Mouse (Mus musculus) heart, postnatal 0 days (tissue): ENCODE measurements around the gene Colgalt1. TPM values are rescaled to one million over a fixed set of nuclear protein-coding genes. Genes with fewer than 3 reads are reported as not detected.

Experiments
- ATAC-seq: fragments of 200-750 bp; cut with Nextera tagmentation; 2 replicates; pipeline ENCODE4 v1.8.0; 2017; ENCODE audit warnings: low read depth, moderate number of reproducible peaks, moderate library complexity; ENCODE audit not compliant: insufficient read depth
- DNase-seq: peaks from one replicate; pipeline ENCODE4 v3.0.0-alpha.2; 2016; ENCODE audit warnings: low spot score
- H3K27ac ChIP-seq: fragments of 300-500 bp; sonication (generic); 2 replicates; pipeline ENCODE4 v1.5.1; 2014; ENCODE audit warnings: low read depth, mild to moderate bottlenecking
- H3K27me3 ChIP-seq: fragments of 300-500 bp; sonication (generic); 2 replicates; pipeline ENCODE4 v1.6.1; 2014; ENCODE audit warnings: low read length, mixed read lengths; ENCODE audit not compliant: control insufficient read depth, insufficient read depth
- H3K36me3 ChIP-seq: fragments of 300-500 bp; sonication (generic); replicated peaks from 2 replicates; pipeline ENCODE4 v1.6.1; 2014; ENCODE audit warnings: low read length, mixed read lengths; ENCODE audit not compliant: control insufficient read depth, insufficient read depth
- H3K4me1 ChIP-seq: fragments of 300-500 bp; sonication (generic); 2 replicates; pipeline ENCODE4 v1.6.1; 2014; ENCODE audit warnings: antibody characterized with exemption; ENCODE audit not compliant: control insufficient read depth, insufficient read depth
- H3K4me2 ChIP-seq: fragments of 300-500 bp; sonication (generic); 2 replicates; pipeline ENCODE4 v1.6.1; 2014; ENCODE audit warnings: low read depth, mild to moderate bottlenecking, low read length, moderate library complexity
- H3K4me3 ChIP-seq: fragments of 300-500 bp; sonication (generic); 2 replicates; pipeline ENCODE4 v1.5.1; 2014; ENCODE audit warnings: low read depth, low read length
- H3K9ac ChIP-seq: fragments of 300-500 bp; sonication (generic); replicated peaks from 2 replicates; pipeline ENCODE4 v1.6.1; 2014; ENCODE audit warnings: low read depth, low read length, mixed read lengths
- H3K9me3 ChIP-seq: fragments of 300-500 bp; sonication (generic); replicated peaks from 2 replicates; pipeline ENCODE4 v1.6.1; 2016; ENCODE audit warnings: low read length; ENCODE audit not compliant: control insufficient read depth
- CTCF ChIP-seq: IDR thresholded peaks from 2 replicates; pipeline ENCODE4 v1.5.1; 2016; ENCODE audit warnings: antibody characterized with exemption, control low read depth, low read depth
- EP300 ChIP-seq: IDR thresholded peaks from 2 replicates; pipeline ENCODE4 v1.6.1; 2016; ENCODE audit warnings: antibody characterized with exemption, low read depth
- WGBS: fragments of 180-500 bp; shearing (Covaris S2); extraction: QIAGEN DNeasy Blood & Tissue Kit; methylation state at CpG from one replicate; pipeline ENCODE4 v1.1.7; 2014; 5-methylcytosine and 5-hydroxymethylcytosine counted together
- polyA plus RNA-seq: library from polyadenylated mRNA; unstranded; fragments of >200 nt; fragmentation: Nextera tagmentation; extraction: Ambion mirVana; gene quantifications from 2 replicates; pipeline ENCODE4 v1.2.1, GENCODE M21; 2015
- total RNA-seq: library from RNA; depleted of rRNA; stranded (reverse); fragments of >200 nt; gene quantifications from 2 replicates; pipeline ENCODE4 v1.2.3, GENCODE M21; 2014; ENCODE audit warnings: low replicate concordance

The Colgalt1 gene
- total and polyA plus RNA-seq, 2 experiments from 2014 or later = 32.7 to 108 TPM

DNA sequence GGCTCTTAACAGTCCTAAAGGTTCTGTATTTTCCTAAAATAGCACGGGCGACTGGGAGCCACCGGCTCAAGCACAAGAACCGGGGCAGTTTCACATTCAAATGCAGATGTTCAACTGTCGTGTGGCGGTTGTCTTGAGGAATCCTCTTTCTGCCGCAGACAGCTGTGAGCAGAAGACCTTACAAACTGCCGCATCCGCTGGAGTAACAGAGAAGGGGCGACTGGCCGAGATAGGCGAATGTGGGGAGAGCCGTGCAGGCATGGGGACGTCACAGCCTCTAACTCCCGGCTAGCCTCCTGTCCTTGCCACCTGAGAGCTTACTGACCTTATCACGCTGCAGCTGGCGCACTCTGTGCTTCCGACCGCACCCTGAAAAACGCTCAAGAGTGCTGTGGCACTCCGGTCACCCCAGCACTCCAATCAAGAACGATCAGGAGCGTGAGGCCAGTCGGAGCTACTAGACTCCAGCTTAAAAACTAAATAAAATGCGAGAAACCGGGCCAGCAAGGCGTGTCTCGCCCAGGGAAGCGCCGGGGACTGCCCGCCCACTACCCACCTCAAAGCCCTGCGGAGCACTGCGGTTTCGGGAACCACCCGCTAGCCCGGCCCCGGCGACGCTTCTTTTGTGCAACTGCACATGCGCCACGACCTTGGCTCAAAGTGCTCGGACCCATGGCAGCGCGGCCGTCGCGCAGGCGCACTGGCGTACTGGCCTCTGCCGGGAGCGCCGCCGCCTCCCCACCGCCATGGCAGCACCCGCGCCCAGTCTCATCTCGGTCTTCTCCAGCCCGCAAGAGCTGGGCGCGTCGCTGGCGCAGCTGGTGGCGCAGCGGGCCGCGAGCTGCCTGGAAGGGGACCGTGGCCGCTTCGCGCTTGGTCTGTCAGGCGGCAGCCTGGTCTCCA is 19.1 kb upstream of the Colgalt1 start, which contains the start of gene Pgls:
TSS of gene Pgls (plus strand) at position 706 of the 903 bp plus-strand sequence.
- Histone ChIP-seq H3K4me1 (peaks cover 18% of the 10 kb centered on the region), H3K27ac (peak within 1 kb of the TSS; percentile 98), H3K9me3 (no peaks in the 10 kb centered on the region), H3K9ac (peak within 1 kb of the TSS; percentile 82), H3K36me3 (no peaks in the 10 kb centered on the region), H3K4me2 (peak within 1 kb of the TSS; percentile 89), H3K27me3 (no peaks in the 10 kb centered on the region), H3K4me3 (peak within 1 kb of the TSS; percentile 74)
- peak; percentile 92 for DNase-seq
- TF ChIP-seq CTCF (no peak), EP300 (no peak; the same call in 1 of the 2 replicates)
- WGBS = under 1% methylated on average over 69 of the region's 71 CpGs
- ATAC-seq = peak; percentile 86

DNA sequence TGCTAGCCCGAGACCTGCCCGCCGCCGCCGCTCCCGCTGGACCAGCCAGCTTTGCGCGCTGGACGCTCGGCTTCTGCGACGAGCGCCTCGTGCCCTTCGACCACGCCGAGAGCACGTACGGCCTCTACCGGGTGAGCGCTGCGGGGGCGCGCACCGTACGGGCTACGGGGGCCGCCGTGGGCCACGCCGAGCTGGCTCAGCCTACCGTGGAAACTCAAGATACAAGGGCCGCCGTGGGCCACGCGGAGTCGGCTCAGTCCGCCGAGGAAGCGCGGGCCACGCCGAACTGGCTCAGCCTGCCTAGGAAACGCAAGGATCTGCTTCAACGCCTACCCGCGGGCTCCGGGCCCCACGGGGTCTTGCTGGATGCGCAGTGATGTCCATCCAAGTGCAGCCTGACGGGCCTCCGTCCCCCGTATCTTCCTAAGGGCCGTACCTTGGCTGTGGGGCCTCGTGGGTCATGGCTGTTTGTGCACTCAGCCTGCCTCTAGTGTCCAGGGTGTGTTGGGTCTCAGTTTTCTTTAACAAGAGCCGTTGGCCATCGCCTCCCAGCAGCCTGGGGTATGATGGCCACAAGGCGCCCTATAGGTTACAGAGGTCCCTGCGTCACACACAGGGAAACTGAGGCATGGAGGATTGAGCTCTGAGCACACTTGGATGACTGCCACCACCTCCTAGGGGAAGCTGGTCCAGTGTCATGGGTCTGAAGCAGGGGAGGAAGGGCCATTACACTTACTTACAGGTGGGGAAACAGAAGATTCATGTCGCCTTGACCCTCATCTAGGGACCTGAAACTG is 18.2 kb upstream of the Colgalt1 start:
- TF ChIP-seq CTCF (0 out of 2 replicates have a peak, but pooled peaks have one; percentile 6), EP300 (no peak)
- Histone ChIP-seq H3K4me3 (peak overlapping the region; percentile 74), H3K9me3 (no peaks in the 10 kb centered on the region), H3K9ac (peak overlapping the region; percentile 82), H3K36me3 (no peaks in the 10 kb centered on the region), H3K27ac (peak overlapping the region; percentile 98), H3K4me1 (peaks cover 18% of the 10 kb centered on the region), H3K27me3 (no peaks in the 10 kb centered on the region), H3K4me2 (peak overlapping the region; percentile 89)
- peak; percentile 81 for ATAC-seq
- 4% methylated on average over 60 of the region's 60 CpGs for WGBS
- peak; percentile 63 for DNase-seq

DNA sequence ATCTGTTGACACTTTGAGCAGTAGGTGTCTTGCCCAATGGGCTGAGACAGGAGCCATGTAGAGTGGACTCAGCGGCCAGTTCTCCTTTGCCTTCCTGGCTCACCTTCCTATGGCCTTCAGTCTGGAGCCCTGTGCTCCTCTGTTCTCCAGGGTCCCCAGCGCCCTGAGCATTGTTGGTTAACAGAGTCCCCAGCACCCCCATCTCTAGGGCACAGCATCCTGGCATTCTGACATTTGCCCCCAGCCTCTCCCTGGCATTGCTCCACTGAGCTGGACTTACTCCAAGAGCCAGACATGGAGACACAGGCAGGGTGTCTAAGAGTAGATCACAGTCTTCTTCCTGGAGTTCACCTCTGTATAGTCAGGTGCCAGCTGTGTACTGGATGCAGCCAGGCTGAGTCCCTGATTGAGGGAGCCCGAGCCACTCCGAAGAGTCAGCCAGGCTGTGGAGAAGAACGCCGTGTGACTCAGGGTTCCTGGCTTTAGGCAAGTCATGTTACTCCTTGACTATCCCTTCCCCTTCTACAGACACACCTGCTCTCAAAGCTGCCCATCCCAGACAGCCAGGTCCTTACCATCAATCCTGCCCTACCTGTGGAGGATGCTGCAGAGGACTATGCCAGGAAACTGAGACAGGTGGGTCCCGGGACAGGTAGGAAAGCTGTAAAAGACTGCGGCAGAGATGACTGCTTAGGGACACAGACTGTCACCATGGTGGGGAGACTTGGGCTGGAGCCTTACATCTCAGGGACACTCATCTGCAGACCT is 17.1 kb upstream of the Colgalt1 start:
- Histone ChIP-seq H3K4me1 (peaks cover 18% of the 10 kb centered on the region), H3K4me3 (no peak overlapping the region), H3K9me3 (no peaks in the 10 kb centered on the region), H3K9ac (no peak overlapping the region), H3K4me2 (no peak overlapping the region), H3K36me3 (no peaks in the 10 kb centered on the region), H3K27ac (no peak overlapping the region), H3K27me3 (no peaks in the 10 kb centered on the region)
- TF ChIP-seq EP300 (no peak), CTCF (no peak)
- DNase-seq (no peak), ATAC-seq (no peak)
- 91% methylated on average over 8 of the region's 8 CpGs for WGBS

DNA sequence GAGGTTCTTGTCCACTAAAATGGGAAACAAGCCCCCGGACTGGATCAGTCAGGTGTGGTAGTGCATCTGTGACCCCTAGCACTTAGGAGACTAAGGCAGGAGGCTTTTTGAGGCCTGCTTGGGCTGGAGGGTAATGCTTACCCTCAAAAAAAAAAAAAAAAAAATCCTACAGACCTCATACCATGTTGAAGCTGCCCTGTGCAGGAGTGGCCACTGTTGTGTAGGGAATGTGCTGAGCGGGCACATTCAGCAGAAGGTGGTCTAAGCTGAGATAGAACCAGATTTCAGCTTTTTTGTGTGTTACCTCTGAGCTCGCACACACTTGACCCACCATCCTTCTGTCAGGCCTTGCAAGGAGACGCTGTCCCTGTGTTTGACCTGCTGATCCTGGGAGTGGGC is 16.5 kb upstream of the Colgalt1 start:
- Histone ChIP-seq H3K9ac (no peak overlapping the region), H3K4me1 (peaks cover 18% of the 10 kb centered on the region), H3K36me3 (no peaks in the 10 kb centered on the region), H3K9me3 (no peaks in the 10 kb centered on the region), H3K27ac (no peak overlapping the region), H3K4me3 (no peak overlapping the region), H3K27me3 (no peaks in the 10 kb centered on the region), H3K4me2 (no peak overlapping the region)
- DNase-seq = no peak
- 93% methylated on average over 4 of the region's 4 CpGs for WGBS
- TF ChIP-seq CTCF = no peak
- no peak for TF ChIP-seq EP300
- ATAC-seq = no peak

DNA sequence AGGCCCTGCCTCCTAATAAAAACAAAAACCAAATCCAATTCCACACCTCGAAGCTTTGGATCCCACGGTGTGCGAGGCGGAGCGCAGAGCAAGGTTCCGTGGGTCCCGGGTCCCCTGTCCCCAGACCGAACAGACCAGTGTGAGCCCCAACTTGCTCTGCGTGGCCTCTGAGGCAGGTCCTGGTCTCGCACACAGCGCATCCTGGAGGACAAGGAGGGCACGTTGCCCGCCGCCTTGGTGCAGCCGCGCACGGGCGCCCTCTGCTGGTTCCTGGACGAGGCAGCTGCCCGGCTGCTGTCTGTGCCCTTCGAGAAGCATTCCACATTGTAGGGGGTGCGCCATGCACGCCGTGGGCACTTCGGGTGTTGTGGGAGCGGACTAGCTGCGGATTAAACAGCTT is 14.9 kb upstream of the Colgalt1 start:
- Histone ChIP-seq H3K27ac (no peak overlapping the region), H3K9me3 (no peaks in the 10 kb centered on the region), H3K9ac (no peak overlapping the region), H3K4me2 (no peak overlapping the region), H3K36me3 (no peaks in the 10 kb centered on the region), H3K4me3 (no peak overlapping the region), H3K4me1 (peaks cover 17% of the 10 kb centered on the region), H3K27me3 (peaks cover 4% of the 10 kb centered on the region; the same call in 1 of the 2 replicates)
- peak; percentile 16; the same call in 1 of the 2 replicates for ATAC-seq
- peak; percentile 63 for DNase-seq
- TF ChIP-seq EP300 (no peak), CTCF (peak; percentile 99)
- WGBS = 13% methylated on average over 27 of the region's 27 CpGs
